Mouse (Mus musculus) urinary bladder, postnatal 25 days (tissue): ENCODE results near the gene Supt3.

ENCODE experiments used
- DNase-seq: peaks from one replicate; pipeline ENCODE4 v3.0.0; 2022; ENCODE audit warnings: low spot score

Gene Supt3

GRCm38 (mm10) chr17:44782366-44782765, 5.4 kb downstream of the Supt3 start:
- no peak for DNase-seq

- DNase-seq: no peak
These were observed 6.2 kb downstream of the Supt3 start for GRCm38 (mm10) chr17:44783143-44783542.

- no peak for DNase-seq
These were observed 12.2 kb downstream of the Supt3 start for GRCm38 (mm10) chr17:44788982-44789747.

- DNase-seq: no peak
These were observed 15.4 kb downstream of the Supt3 start for GRCm38 (mm10) chr17:44792218-44792917.

GRCm38 (mm10) chr17:44797331-44797730, 20.4 kb downstream of the Supt3 start:
- DNase-seq: no peak

GRCm38 (mm10) chr17:44807031-44807430, 30.1 kb downstream of the Supt3 start:
- DNase-seq: no peak

GRCm38 (mm10) chr17:44814508-44815175, 37.7 kb downstream of the Supt3 start, which contains the start of gene Runx2:
TSS of gene Runx2 (minus strand) at chr17:44814797.
- no peak for DNase-seq

GRCm38 (mm10) chr17:44818825-44819224, 41.9 kb downstream of the Supt3 start:
- DNase-seq: no peak

GRCm38 (mm10) chr17:44819816-44820215, 42.9 kb downstream of the Supt3 start:
- no peak for DNase-seq

- no peak for DNase-seq
These were observed 45.0 kb downstream of the Supt3 start for GRCm38 (mm10) chr17:44821940-44822339.

GRCm38 (mm10) chr17:44827124-44827523, 50.2 kb downstream of the Supt3 start:
- no peak for DNase-seq

GRCm38 (mm10) chr17:44827964-44828363, 51.0 kb downstream of the Supt3 start:
- DNase-seq: no peak

GRCm38 (mm10) chr17:44829587-44829986, 52.6 kb downstream of the Supt3 start:
- no peak for DNase-seq

GRCm38 (mm10) chr17:44831201-44831600, 54.2 kb downstream of the Supt3 start:
- no peak for DNase-seq

GRCm38 (mm10) chr17:44842184-44842583, 65.2 kb downstream of the Supt3 start:
- DNase-seq: no peak

- no peak for DNase-seq
These were observed 86.2 kb downstream of the Supt3 start for GRCm38 (mm10) chr17:44863165-44863564.

GRCm38 (mm10) chr17:44893592-44893991, 116.6 kb downstream of the Supt3 start:
- DNase-seq: no peak

- no peak for DNase-seq
These were observed 166.7 kb downstream of the Supt3 start for GRCm38 (mm10) chr17:44943536-44944090.

GRCm38 (mm10) chr17:44945333-44945732, 168.4 kb downstream of the Supt3 start:
- DNase-seq: no peak

- DNase-seq: no peak
These were observed 171.4 kb downstream of the Supt3 start for GRCm38 (mm10) chr17:44948321-44948720.

GRCm38 (mm10) chr17:44956671-44957070, 179.7 kb downstream of the Supt3 start:
- no peak for DNase-seq

- DNase-seq: no peak
These were observed 186.3 kb downstream of the Supt3 start for GRCm38 (mm10) chr17:44963051-44963798.
